Mouse (Mus musculus): ENCODE measurements around the gene Hdac7. TPM values are rescaled to one million over a fixed set of nuclear protein-coding genes. Genes with fewer than 3 reads are reported as not detected.

Hdac7 gene
- total and polyA plus RNA-seq, 3 experiments = 19.8 to 55.2 (median 21.7) TPM

GRCm38 (mm10) chr15:97830253-97830787, 14.0 kb downstream of the Hdac7 start:
- dilution Hi-C loops (cut with MboI; ENCODE audit: extremely low pct_ligation_motif_present, extremely low pct_unique_long_range_greater_than_20kb, low sequenced_read_pairs) (no loop called here), in situ Hi-C loops (cut with MboI; ENCODE audit: low pct_ligation_motif_present, low pct_unique_long_range_greater_than_20kb, low sequenced_read_pairs) (loop anchor here (25.0 kb wide), 1 partner anchor 368 kb away; no protein-coding TSS in a partner anchor)
- H3K9ac ChIP-seq (ENCODE audit: insufficient read depth, low read depth) = peak overlapping the region; percentile 84
- H3K9me3 ChIP-seq (replicated peaks; ENCODE audit: low read length) = no peaks in the 10 kb centered on the region
- H3K36me3 ChIP-seq (replicated peaks in 1 of 2; ENCODE audit: control insufficient read depth in 1 of 2, insufficient read depth in 1 of 2, low read length in 1 of 2) = no peaks in the 10 kb centered on the region
- H3K79me2 ChIP-seq (replicated peaks; ENCODE audit: control insufficient read depth, extremely low read depth, insufficient read depth, poor library complexity, severe bottlenecking) = peaks cover 39% of the 10 kb centered on the region
- H3K27me3 ChIP-seq (replicated peaks) = peaks cover 3% of the 10 kb centered on the region
- TF ChIP-seq ZKSCAN1 (IDR thresholded peaks at IDR 0.05; ENCODE audit: borderline replicate concordance, low read depth, low read length) (no peak), RCOR1 (conservative IDR thresholded peaks at IDR 0.05; ENCODE audit: low read depth, low read length) (no peak), USF2 (conservative IDR thresholded peaks at IDR 0.05; ENCODE audit: low read depth, low read length) (no peak)
- peak overlapping the region; percentile 65 to 92 (median 68) for H3K4me3 ChIP-seq (replicated peaks in 1 of 3; ENCODE audit: low read depth in 2 of 3, low read length in 2 of 3, poor library complexity in 1 of 3)
- H3K4me1 ChIP-seq (ENCODE audit: control insufficient read depth in 1 of 2, insufficient read depth in 2 of 2) = peaks cover 29 to 55% of the 10 kb centered on the region in 2 experiments
- H3K27ac ChIP-seq (ENCODE audit: insufficient read depth, low read depth) = peak overlapping the region; percentile 80
- peak overlapping the region; percentile 87 for H3K4me2 ChIP-seq (ENCODE audit: insufficient read depth, low read depth, poor library complexity, severe bottlenecking)
- DNase-seq (ENCODE audit: extremely low read depth) = no peak

GRCm38 (mm10) chr15:97829432-97829831, 14.9 kb downstream of the Hdac7 start:
- peaks cover 39% of the 10 kb centered on the region for H3K79me2 ChIP-seq (replicated peaks; ENCODE audit: control insufficient read depth, extremely low read depth, insufficient read depth, poor library complexity, severe bottlenecking)
- no peak for DNase-seq (ENCODE audit: extremely low read depth)
- dilution Hi-C loops (cut with MboI; ENCODE audit: extremely low pct_ligation_motif_present, extremely low pct_unique_long_range_greater_than_20kb, low sequenced_read_pairs) = no loop called here
- no peaks in the 10 kb centered on the region for H3K36me3 ChIP-seq (replicated peaks in 1 of 2; ENCODE audit: control insufficient read depth in 1 of 2, insufficient read depth in 1 of 2, low read length in 1 of 2)
- H3K27me3 ChIP-seq (replicated peaks) = peaks cover 3% of the 10 kb centered on the region
- peaks cover 29 to 61% of the 10 kb centered on the region in 2 experiments for H3K4me1 ChIP-seq (ENCODE audit: control insufficient read depth in 1 of 2, insufficient read depth in 2 of 2)
- TF ChIP-seq UBTF (IDR thresholded peaks at IDR 0.05; ENCODE audit: low read depth, low read length) = 0 out of 2 replicates have a peak, but pooled peaks have one; percentile 6
- no peak; the same call in none of the 2 replicates for TF ChIP-seq RAD21 (IDR thresholded peaks at IDR 0.05; ENCODE audit: low read depth, low read length)
- no peak for TF ChIP-seq MAX (IDR thresholded peaks at IDR 0.05; ENCODE audit: low read length)
- TF ChIP-seq USF1 (IDR thresholded peaks at IDR 0.05; ENCODE audit: low read depth, low read length) = no peak
- peak; percentile 38 for TF ChIP-seq SMC3 (IDR thresholded peaks at IDR 0.05; ENCODE audit: low read depth, low read length)
- no peak for TF ChIP-seq MEF2A (IDR thresholded peaks at IDR 0.05; ENCODE audit: borderline replicate concordance, low read depth, low read length)
- peak in 1 of 2 experiments; percentile 31; a peak in 2 of 4 replicates for TF ChIP-seq CTCF (conservative IDR thresholded peaks at IDR 0.05 in 1 of 2, IDR thresholded peaks at IDR 0.05 in 1 of 2; ENCODE audit: low read depth in 2 of 2, low read length in 2 of 2)
- peak overlapping the region; percentile 84 for H3K9ac ChIP-seq (ENCODE audit: insufficient read depth, low read depth)
- H3K9me3 ChIP-seq (replicated peaks; ENCODE audit: low read length) = no peaks in the 10 kb centered on the region
- peak overlapping the region; percentile 80 for H3K27ac ChIP-seq (ENCODE audit: insufficient read depth, low read depth)
- in situ Hi-C loops (cut with MboI; ENCODE audit: low pct_ligation_motif_present, low pct_unique_long_range_greater_than_20kb, low sequenced_read_pairs) = loop anchor here (25.0 kb wide), 1 partner anchor 367 kb away; no protein-coding TSS in a partner anchor
- H3K4me2 ChIP-seq (ENCODE audit: insufficient read depth, low read depth, poor library complexity, severe bottlenecking) = peak overlapping the region; percentile 87
- H3K4me3 ChIP-seq (replicated peaks in 1 of 3; ENCODE audit: low read depth in 2 of 3, low read length in 2 of 3, poor library complexity in 1 of 3) = peak overlapping the region; percentile 65 to 92 (median 68)

- DNase-seq (ENCODE audit: extremely low read depth) = no peak
- peak overlapping the region; percentile 84 for H3K9ac ChIP-seq (ENCODE audit: insufficient read depth, low read depth)
- peak overlapping the region; percentile 87 for H3K4me2 ChIP-seq (ENCODE audit: insufficient read depth, low read depth, poor library complexity, severe bottlenecking)
- H3K4me3 ChIP-seq (replicated peaks in 1 of 3; ENCODE audit: low read depth in 2 of 3, low read length in 2 of 3, poor library complexity in 1 of 3) = peak overlapping the region; percentile 65 to 92 (median 68)
- H3K27me3 ChIP-seq (replicated peaks) = peaks cover 3% of the 10 kb centered on the region
- peaks cover 41% of the 10 kb centered on the region for H3K79me2 ChIP-seq (replicated peaks; ENCODE audit: control insufficient read depth, extremely low read depth, insufficient read depth, poor library complexity, severe bottlenecking)
- H3K27ac ChIP-seq (ENCODE audit: insufficient read depth, low read depth) = peak overlapping the region; percentile 80
- TF ChIP-seq TCF12 (IDR thresholded peaks at IDR 0.05; ENCODE audit: low read depth, low read length) (no peak), ELF1 (IDR thresholded peaks at IDR 0.05; ENCODE audit: low read depth, low read length) (peak; percentile 63; the same call in 1 of the 2 replicates), SMC3 (IDR thresholded peaks at IDR 0.05; ENCODE audit: low read depth, low read length) (peak; percentile 50), RCOR1 (conservative IDR thresholded peaks at IDR 0.05; ENCODE audit: low read depth, low read length) (0 out of 2 replicates have a peak, but pooled peaks have one; percentile 41), BHLHE40 (IDR thresholded peaks at IDR 0.05; ENCODE audit: low read depth, low read length) (no peak), IRF4 (IDR thresholded peaks at IDR 0.05; ENCODE audit: low read depth, low read length) (peak; percentile 51), NRF1 (IDR thresholded peaks at IDR 0.05; ENCODE audit: low read depth, low read length) (no peak), CTCF (conservative IDR thresholded peaks at IDR 0.05 in 1 of 2, IDR thresholded peaks at IDR 0.05 in 1 of 2; ENCODE audit: low read depth in 2 of 2, low read length in 2 of 2) (peak in 1 of 2 experiments; percentile 64; a peak in 2 of 4 replicates), CHD1 (IDR thresholded peaks at IDR 0.05; ENCODE audit: low read depth, low read length) (peak; percentile 86; the same call in 1 of the 2 replicates), MXI1 (IDR thresholded peaks at IDR 0.05; ENCODE audit: low read depth, low read length) (0 out of 2 replicates have a peak, but pooled peaks have one; percentile 23), POLR2AphosphoS2 (IDR thresholded peaks at IDR 0.05; ENCODE audit: low read depth, low read length) (no peak), CHD2 (IDR thresholded peaks at IDR 0.05; ENCODE audit: low read length) (peak; percentile 53; the same call in 1 of the 2 replicates), RAD21 (IDR thresholded peaks at IDR 0.05; ENCODE audit: low read depth, low read length) (peak; percentile 42)
- H3K9me3 ChIP-seq (replicated peaks; ENCODE audit: low read length) = no peaks in the 10 kb centered on the region
- in situ Hi-C loops (cut with MboI; ENCODE audit: low pct_ligation_motif_present, low pct_unique_long_range_greater_than_20kb, low sequenced_read_pairs) (loop anchor here (25.0 kb wide), 1 partner anchor 367 kb away; no protein-coding TSS in a partner anchor), dilution Hi-C loops (cut with MboI; ENCODE audit: extremely low pct_ligation_motif_present, extremely low pct_unique_long_range_greater_than_20kb, low sequenced_read_pairs) (no loop called here)
- H3K36me3 ChIP-seq (replicated peaks in 1 of 2; ENCODE audit: control insufficient read depth in 1 of 2, insufficient read depth in 1 of 2, low read length in 1 of 2) = peaks cover 0 to 4% of the 10 kb centered on the region in 2 experiments
- H3K4me1 ChIP-seq (ENCODE audit: control insufficient read depth in 1 of 2, insufficient read depth in 2 of 2) = peaks cover 34 to 66% of the 10 kb centered on the region in 2 experiments
Measured at GRCm38 (mm10) chr15:97828901-97829338, 15.4 kb downstream of the Hdac7 start.

Data from CH12.LX (cell line).